Mouse (Mus musculus) spleen, adult 2 months (tissue): ENCODE results near the gene Gatad2a. TPM values are rescaled to one million over a fixed set of nuclear protein-coding genes. Genes with fewer than 3 reads are reported as not detected.

Experiments
- DNase-seq, 2 experiments: peaks; one replicate each; pipeline versions ENCODE4 v3.0.0 to v3.0.0-alpha.2; 2012 to 2021; ENCODE audit warnings: low spot score in 2 of 2, low read depth in 1 of 2
- H3K27ac ChIP-seq: fragments of 200-500 bp; 2 replicates; pipeline ENCODE4 v1.5.1; 2012; ENCODE audit warnings: low read length, inconsistent platforms; ENCODE audit not compliant: insufficient read depth
- H3K27me3 ChIP-seq: fragments of 200-500 bp; 2 replicates; pipeline ENCODE4 v1.6.1; 2012; ENCODE audit warnings: mild to moderate bottlenecking, moderate library complexity, low read length, inconsistent platforms; ENCODE audit not compliant: control insufficient read depth, insufficient read depth
- H3K36me3 ChIP-seq: fragments of 200-500 bp; 2 replicates; pipeline ENCODE4 v1.6.1; 2012; ENCODE audit warnings: mild to moderate bottlenecking, low read length, inconsistent platforms; ENCODE audit not compliant: control insufficient read depth, insufficient read depth
- H3K4me1 ChIP-seq: fragments of 200-500 bp; 2 replicates; pipeline ENCODE4 v1.6.1; 2011; ENCODE audit warnings: inconsistent platforms; ENCODE audit not compliant: control insufficient read depth, insufficient read depth, insufficient read length
- H3K4me3 ChIP-seq: fragments of 200-500 bp; 2 replicates; pipeline ENCODE4 v1.5.1; 2011; ENCODE audit warnings: mild to moderate bottlenecking, inconsistent platforms; ENCODE audit not compliant: insufficient read depth, insufficient read length; ENCODE audit errors: extremely low read depth
- CTCF ChIP-seq: fragments of 200-500 bp; IDR thresholded peaks from 2 replicates; pipeline ENCODE4 v1.5.1; 2011; ENCODE audit warnings: mild to moderate bottlenecking, inconsistent platforms; ENCODE audit not compliant: insufficient read depth, insufficient read length, insufficient replicate concordance; ENCODE audit errors: extremely low read depth
- POLR2A ChIP-seq: fragments of 200-500 bp; IDR thresholded peaks from 2 replicates; pipeline ENCODE4 v1.6.1; 2011; ENCODE audit warnings: low read depth, low read length, inconsistent platforms
- WGBS: fragments of 180-500 bp; shearing (Covaris S2); methylation state at CpG from one replicate; pipeline ENCODE4 v1.1.7; 2018; 5-methylcytosine and 5-hydroxymethylcytosine counted together
- polyA plus RNA-seq: library from polyadenylated mRNA; depleted of rRNA; stranded (reverse); fragments of >200 nt; gene quantifications from 2 replicates; pipeline ENCODE4 v1.2.3, GENCODE M21; 2012

Gene Gatad2a
- polyA plus RNA-seq, 1 experiment: 45.8 TPM

DNA sequence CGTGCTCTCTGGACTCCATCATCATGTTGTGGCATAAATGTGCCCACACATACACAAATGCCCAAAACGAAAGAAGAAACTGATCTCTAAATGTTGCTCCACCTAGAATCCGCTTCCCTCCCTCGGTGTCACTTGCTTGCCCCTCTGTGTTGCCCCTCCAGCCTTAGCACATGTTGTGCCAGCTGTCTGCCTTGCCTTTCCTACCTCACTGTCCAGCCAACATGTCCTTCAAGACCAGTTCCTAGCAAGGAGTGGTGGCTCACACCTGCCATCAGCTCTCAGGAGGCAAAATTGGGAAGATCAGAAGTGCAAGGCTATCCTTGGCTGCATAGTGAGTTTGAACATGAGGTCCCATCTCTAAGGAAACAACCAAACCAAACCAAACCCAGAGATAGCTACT lies 118.8 kb downstream of the Gatad2a start:
- H3K27ac ChIP-seq: no peak overlapping the region
- DNase-seq: no peak
- WGBS: 87% methylated on average over 4 of the region's 4 CpGs
- H3K36me3 ChIP-seq: no peaks in the 10 kb centered on the region
- TF ChIP-seq CTCF: no peak
- TF ChIP-seq POLR2A: no peak
- H3K4me3 ChIP-seq: no peak overlapping the region
- H3K4me1 ChIP-seq: peaks cover 10% of the 10 kb centered on the region; the same call in 1 of the 2 replicates
- peaks cover 20% of the 10 kb centered on the region for H3K27me3 ChIP-seq

DNA sequence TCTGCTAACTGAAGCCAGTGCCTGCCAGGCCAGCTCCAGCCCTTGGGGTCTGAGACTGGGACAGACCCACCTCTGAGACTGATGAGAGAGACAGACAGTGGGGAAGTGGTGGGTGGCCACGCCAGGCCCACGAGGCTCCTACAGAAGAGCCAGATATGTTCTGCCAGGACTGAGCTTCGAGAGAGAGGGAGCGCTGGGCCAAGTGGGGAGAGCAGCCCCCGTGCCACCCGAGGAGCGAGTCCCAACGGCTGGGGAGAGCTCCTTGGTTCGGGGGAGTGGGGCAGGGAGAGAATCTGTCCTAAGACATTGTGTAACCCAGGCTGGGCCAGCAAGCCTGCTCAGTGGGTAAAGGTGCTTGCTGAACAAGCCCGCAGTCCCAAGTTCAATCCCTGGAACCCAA lies 119.2 kb downstream of the Gatad2a start:
- WGBS: 85% methylated on average over 10 of the region's 10 CpGs
- Histone ChIP-seq H3K4me3 (no peak overlapping the region), H3K4me1 (peaks cover 6% of the 10 kb centered on the region; the same call in 1 of the 2 replicates), H3K27ac (no peak overlapping the region), H3K36me3 (no peaks in the 10 kb centered on the region), H3K27me3 (peaks cover 16% of the 10 kb centered on the region)
- DNase-seq: no peak
- TF ChIP-seq POLR2A (no peak), CTCF (no peak)

DNA sequence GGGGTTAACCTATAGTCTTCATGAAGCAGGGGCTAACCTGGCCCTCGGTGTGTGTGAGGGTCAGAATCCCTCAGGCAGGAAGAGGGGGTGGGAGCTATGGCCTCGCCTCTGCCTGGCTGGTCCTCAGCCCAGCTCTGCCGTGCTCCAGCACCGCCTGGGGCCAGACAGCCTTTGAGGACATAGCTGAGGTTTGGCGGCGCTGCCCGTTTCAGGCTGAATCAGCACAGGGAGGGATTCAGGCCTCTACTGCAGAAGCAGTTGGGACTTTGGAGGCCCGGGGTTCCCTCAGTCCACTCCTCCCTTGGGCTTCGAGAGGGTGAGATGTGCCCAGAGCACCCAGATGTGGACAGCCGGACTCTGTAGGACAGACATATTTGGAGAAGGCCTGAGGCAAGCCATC lies 120.1 kb downstream of the Gatad2a start:
- no peak for DNase-seq
- no peaks in the 10 kb centered on the region for H3K36me3 ChIP-seq
- TF ChIP-seq POLR2A (no peak), CTCF (no peak)
- H3K4me3 ChIP-seq: no peak overlapping the region
- H3K4me1 ChIP-seq: no peaks in the 10 kb centered on the region; the same call in 1 of the 2 replicates
- peaks cover 8% of the 10 kb centered on the region for H3K27me3 ChIP-seq
- 61% methylated on average over 10 of the region's 10 CpGs for WGBS
- H3K27ac ChIP-seq: no peak overlapping the region

DNA sequence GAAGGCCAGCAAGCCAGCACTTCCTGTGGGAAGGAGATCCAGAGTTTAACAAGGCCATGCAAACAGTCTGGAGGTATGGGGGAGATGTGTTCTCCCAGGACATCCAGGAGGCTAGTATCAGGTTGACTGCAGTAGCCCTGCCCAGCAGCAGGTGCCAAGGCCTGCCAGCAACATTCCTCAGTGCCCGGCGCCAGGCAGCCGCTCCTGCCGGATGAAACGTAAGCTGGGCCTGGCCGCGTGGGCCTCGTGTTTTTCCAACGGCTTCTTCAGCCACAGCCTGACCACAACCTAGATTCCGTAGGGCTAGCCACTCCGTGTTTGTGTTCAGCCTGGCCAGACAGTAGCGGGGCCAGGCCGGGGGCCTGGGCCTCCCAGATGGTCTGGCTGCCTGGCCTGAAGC lies 121.5 kb downstream of the Gatad2a start:
- no peaks in the 10 kb centered on the region for H3K36me3 ChIP-seq
- WGBS: 91% methylated on average over 13 of the region's 13 CpGs
- TF ChIP-seq CTCF (no peak), POLR2A (no peak)
- H3K4me1 ChIP-seq: no peaks in the 10 kb centered on the region
- H3K27me3 ChIP-seq: peaks cover 3% of the 10 kb centered on the region; the same call in 1 of the 2 replicates
- no peak overlapping the region for H3K4me3 ChIP-seq
- DNase-seq: no peak
- H3K27ac ChIP-seq: no peak overlapping the region

- WGBS: 14% methylated on average over 9 of the region's 9 CpGs
- Histone ChIP-seq H3K4me3 (no peak overlapping the region), H3K36me3 (no peaks in the 10 kb centered on the region), H3K27me3 (no peaks in the 10 kb centered on the region), H3K4me1 (no peaks in the 10 kb centered on the region), H3K27ac (no peak overlapping the region)
- TF ChIP-seq CTCF (peak; percentile 58; the same call in 1 of the 2 replicates), POLR2A (no peak)
- DNase-seq: peak in 1 of 2 experiments; percentile 39
Measured at GRCm38 (mm10) chr8:69874155-69874554, 122.0 kb downstream of the Gatad2a start.

DNA sequence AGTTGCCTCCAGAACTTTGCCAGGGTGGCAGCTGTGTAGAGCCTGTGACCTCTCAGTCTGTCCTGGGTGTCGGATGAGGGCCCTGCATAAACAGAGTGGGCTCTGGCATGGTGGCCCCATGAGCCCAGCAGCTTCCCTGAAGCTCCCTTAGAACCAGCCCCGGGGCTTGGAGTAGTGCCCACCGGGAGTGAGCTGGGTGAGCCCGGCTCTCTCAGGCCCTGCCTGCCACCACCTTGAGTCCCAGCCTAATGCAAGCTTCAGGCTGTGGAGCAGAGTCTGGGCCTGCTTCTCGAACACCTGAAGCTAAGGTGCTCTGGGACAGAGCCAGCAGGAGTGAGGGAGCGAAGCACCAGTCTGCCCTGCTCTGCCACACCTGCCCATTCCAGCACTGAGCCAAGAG lies 125.3 kb downstream of the Gatad2a start:
- Histone ChIP-seq H3K4me3 (no peak overlapping the region), H3K27ac (no peak overlapping the region), H3K36me3 (no peaks in the 10 kb centered on the region), H3K4me1 (no peaks in the 10 kb centered on the region), H3K27me3 (no peaks in the 10 kb centered on the region)
- TF ChIP-seq CTCF (no peak), POLR2A (no peak)
- DNase-seq: no peak
- 84% methylated on average over 6 of the region's 6 CpGs for WGBS

DNA sequence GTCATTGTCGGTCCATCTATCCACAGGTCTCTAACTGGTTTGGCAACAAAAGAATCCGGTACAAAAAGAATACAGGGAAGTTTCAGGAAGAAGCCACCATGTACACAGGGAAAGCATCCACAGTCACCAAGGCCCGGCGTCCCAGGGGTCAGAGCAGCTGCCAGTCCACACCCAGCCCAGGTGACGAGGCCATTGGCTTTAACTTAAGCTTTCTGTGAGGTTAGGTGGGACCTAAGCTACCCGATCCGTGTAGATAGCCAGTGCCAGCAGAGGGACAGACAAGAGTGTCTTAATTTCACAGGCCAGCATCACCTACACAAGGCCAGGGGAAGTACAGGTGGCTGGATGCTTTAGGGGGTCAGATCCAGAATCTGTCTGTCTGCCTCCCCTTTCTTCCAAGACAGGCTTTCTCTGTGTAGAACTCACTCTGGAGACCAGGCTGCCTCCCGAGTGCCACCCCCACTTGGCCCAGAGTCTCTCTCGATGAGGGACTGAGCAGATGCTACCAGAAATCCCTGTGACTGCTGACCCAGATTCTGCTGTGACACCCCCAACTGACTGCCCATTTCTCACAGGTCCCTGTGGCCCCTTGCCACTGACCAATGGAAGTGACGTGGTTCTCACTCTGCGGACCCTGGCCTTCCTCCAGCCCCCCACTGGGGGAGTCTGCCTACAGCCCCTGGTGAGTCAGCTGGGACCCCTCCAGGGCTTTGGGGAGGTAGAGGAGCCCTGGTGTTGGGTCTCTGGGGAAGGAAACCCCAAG lies 126.0 kb downstream of the Gatad2a start:
- no peak for DNase-seq
- TF ChIP-seq CTCF: no peak
- no peak for TF ChIP-seq POLR2A
- no peak overlapping the region for H3K27ac ChIP-seq
- no peaks in the 10 kb centered on the region for H3K27me3 ChIP-seq
- no peaks in the 10 kb centered on the region for H3K4me1 ChIP-seq
- WGBS: 93% methylated on average over 11 of the region's 11 CpGs
- H3K36me3 ChIP-seq: no peaks in the 10 kb centered on the region
- no peak overlapping the region for H3K4me3 ChIP-seq
